Mouse (Mus musculus): Measurements from ENCODE around the gene Arfip2. TPM values are rescaled to one million over a fixed set of nuclear protein-coding genes. Genes with fewer than 3 reads are reported as not detected.

Gene Arfip2
- total RNA-seq, 2 experiments from 2014 or later: 98.9 to 105 TPM

DNA sequence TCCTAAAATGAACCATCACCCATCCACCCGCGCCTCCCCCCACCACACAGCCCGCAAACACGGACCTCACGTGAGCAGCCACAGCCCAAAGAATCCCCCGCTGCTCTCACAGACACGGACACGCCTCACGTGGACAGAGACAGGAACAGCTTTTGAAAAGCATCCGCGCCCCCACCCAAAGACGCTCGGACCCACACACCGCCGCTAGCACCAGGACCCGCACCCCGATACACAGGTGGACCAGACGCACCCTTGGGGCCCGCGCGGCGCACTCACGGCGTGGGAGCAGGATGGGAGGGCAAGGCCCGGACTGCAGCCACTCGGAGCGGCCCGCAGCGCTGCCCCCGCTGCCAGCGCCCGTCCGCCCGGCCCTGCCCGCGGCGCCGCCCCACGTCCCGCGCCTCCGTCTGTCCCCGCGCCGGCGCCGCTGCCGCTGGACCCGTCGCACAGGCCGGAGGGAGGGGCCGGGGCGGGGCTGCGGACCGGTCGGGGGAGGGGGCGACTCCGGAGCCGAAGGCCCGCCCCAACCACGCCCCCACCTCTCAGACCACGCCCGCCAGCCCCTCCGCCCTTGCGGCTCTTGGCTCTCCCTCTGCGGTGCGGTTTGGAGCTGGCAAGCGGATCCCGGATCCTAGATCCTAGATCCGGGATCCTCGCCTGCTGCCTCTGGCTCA lies 7.0 kb downstream of the Arfip2 start, which contains the start of gene Trim3:
Gene Trim3 (minus strand): TSS at position 445 of the 674 bp plus-strand sequence.
- Histone ChIP-seq H3K27ac (peak within 1 kb of the TSS; percentile 97), H3K4me3 (peak within 1 kb of the TSS; percentile 89)
- peak; percentile 91 for DNase-seq (ENCODE audit: low spot score in 2 of 2)
- TF ChIP-seq CTCF (conservative IDR thresholded peaks at IDR 0.05): no peak

DNA sequence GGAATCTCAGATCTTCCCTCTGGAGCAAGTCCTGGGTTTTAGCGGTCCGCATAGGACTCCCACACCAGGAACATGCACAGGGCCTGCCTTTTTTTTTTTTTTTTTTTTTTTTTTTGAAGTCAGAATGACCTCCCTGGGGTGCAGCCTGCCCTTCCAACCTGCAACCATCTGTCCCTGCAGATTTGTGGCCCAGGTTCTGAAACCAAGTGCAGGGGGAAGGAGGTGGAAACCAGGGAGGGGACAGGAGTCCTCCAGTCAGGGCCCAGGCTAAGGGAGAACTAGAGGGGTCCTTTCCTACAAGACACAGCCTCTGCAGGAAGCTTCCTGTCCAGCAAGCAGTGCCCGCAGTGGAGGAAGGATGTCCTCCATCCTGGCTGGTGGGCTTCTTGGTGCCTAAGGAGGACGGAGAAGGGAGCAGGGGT lies 7.7 kb downstream of the Arfip2 start:
- DNase-seq (ENCODE audit: low spot score in 2 of 2): no peak
- peak overlapping the region; percentile 97 for H3K27ac ChIP-seq
- peak overlapping the region; percentile 89 for H3K4me3 ChIP-seq
- no peak for TF ChIP-seq CTCF (conservative IDR thresholded peaks at IDR 0.05)

- Histone ChIP-seq H3K27ac (peak overlapping the region; percentile 75), H3K4me3 (peak overlapping the region; percentile 1; the same call in 1 of the 2 replicates)
- peak; percentile 34 to 60 for DNase-seq (ENCODE audit: low spot score in 2 of 2)
- no peak for TF ChIP-seq CTCF (conservative IDR thresholded peaks at IDR 0.05)
Measured at GRCm38 (mm10) chr7:105628633-105629032, 11.6 kb downstream of the Arfip2 start.

DNA sequence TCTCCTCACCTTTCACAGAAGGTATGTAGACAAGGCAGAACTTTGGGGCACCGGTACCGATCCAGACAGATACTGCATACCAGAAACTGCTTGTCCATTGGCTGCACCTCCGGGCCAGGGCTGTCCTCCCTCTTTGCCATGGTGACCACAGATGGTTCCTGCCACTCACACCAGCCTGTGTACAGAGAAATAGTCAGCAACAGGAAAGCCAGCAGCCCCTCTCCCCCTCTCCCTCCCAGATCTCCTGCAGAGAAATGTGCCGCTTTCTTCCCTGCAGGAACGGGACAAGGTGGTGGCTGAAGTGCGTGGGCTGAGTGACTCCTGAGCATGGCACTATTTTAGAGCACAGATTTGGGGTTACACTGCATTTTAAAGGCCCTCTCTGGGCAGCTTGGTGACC lies 14.8 kb downstream of the Arfip2 start:
- DNase-seq (ENCODE audit: low spot score in 2 of 2): no peak
- TF ChIP-seq CTCF (conservative IDR thresholded peaks at IDR 0.05): no peak
- no peak overlapping the region for H3K27ac ChIP-seq
- no peak overlapping the region for H3K4me3 ChIP-seq

DNA sequence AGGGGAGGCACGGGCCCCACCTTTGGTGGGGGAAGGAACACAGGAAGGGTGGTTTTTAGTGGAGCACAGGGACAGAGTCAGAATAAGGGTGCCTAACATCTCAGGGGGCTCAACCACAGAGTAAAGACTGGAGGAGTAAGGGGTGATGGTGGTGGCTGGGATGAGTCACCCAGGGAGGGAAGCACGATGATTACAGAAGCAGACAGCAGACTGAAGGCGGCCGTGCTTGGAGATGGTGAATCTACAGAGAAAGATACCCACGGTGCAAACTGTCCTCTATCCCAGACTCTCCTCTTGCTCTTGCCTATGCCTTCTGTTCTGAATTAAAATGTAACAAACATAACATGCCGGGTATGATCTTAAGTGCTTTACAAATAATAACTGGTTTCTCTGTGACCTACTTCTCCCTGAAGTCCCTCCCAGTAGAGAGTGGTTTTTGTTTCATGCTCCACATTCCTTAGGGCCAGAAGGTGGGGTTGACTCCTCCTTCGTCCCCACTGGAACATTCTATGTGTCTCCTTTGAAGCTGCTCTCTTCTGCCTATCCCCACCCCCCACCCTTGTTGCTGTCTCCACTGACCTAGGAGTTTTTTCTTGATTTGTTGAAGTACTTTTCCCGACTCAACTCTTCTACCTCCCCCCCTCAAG lies 18.4 kb downstream of the Arfip2 start:
- Histone ChIP-seq H3K27ac (peak overlapping the region; percentile 32; the same call in 1 of the 2 replicates), H3K4me3 (no peak overlapping the region)
- no peak for DNase-seq (ENCODE audit: low spot score in 2 of 2)
- no peak for TF ChIP-seq CTCF (conservative IDR thresholded peaks at IDR 0.05)

DNA sequence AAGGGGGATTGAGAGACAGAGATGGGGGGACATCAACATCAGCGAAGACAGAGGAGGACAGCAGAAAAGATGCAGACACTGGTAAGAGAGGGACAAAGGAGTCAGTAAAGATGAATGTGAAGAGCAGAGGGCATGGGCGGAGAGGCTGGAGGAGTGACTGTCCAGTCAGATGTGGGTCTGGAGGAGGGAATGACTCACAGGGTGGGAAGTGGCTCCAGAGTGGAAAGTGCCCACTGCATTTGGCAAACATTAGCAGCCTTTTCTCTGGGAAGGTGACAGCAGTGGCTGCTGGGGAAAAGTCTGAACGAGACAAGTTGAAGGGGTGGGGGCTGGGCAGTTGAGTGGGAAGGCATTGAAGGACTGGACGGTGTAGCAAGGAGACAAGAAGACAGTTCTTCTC lies 19.2 kb downstream of the Arfip2 start:
- DNase-seq (ENCODE audit: low spot score in 2 of 2): no peak
- H3K27ac ChIP-seq: no peak overlapping the region
- TF ChIP-seq CTCF (conservative IDR thresholded peaks at IDR 0.05): no peak

DNA sequence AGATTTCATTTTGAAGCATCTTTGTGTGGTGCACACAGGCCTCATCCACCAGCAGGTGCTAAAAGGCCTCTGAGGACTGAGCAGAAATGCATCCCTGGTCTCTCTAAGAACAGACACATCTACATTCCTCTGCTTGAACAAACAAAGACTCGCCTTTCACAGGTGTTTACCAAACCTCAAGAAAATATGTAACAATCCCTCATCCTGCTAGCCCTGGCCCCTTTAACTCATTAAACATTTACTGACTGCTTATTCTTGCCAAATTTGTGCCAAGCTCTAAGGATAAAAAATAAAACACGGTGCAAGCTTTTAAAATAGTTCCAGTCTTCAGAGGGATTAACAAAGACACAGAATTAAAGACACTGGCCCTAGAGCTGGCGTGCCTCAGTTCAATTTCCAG lies 20.5 kb downstream of the Arfip2 start:
- Histone ChIP-seq H3K4me3 (no peak overlapping the region), H3K27ac (no peak overlapping the region)
- no peak for DNase-seq (ENCODE audit: low spot score in 2 of 2)
- no peak for TF ChIP-seq CTCF (conservative IDR thresholded peaks at IDR 0.05)

More for the DNA sequence above, 19.2 kb downstream of the Arfip2 start:
- no peak overlapping the region for H3K4me3 ChIP-seq

- no peak for TF ChIP-seq CTCF (conservative IDR thresholded peaks at IDR 0.05)
- H3K4me3 ChIP-seq: no peak overlapping the region
- H3K27ac ChIP-seq: no peak overlapping the region
- no peak for DNase-seq (ENCODE audit: low spot score in 2 of 2)
Measured at GRCm38 (mm10) chr7:105617810-105618209, 22.4 kb downstream of the Arfip2 start.

GRCm38 (mm10) chr7:105616561-105616960 lies 23.7 kb downstream of the Arfip2 start:
- DNase-seq (ENCODE audit: low spot score in 2 of 2): no peak
- TF ChIP-seq CTCF (conservative IDR thresholded peaks at IDR 0.05): no peak
- Histone ChIP-seq H3K27ac (no peak overlapping the region), H3K4me3 (no peak overlapping the region)

DNA sequence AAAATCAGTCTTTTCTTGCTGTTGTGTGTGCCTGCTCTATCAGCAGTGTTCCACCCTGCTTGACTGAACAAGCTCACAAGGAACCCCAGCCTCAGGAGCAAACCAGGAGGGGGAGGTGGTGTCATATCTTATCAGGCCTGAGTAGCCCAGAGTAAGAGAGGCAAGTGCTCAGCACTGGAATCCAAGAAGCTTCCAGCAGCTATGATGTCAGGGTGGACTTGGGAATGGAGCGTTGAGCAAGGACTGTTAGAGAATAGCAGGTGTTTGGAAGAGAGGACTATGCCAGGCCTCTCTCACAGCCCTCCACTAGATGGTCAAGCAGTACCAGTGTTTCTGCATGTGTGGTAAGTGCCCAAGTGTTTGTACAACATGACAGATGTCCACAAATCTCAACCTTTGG lies 24.5 kb downstream of the Arfip2 start:
- no peak for TF ChIP-seq CTCF (conservative IDR thresholded peaks at IDR 0.05)
- Histone ChIP-seq H3K4me3 (no peak overlapping the region), H3K27ac (no peak overlapping the region)
- no peak for DNase-seq (ENCODE audit: low spot score in 2 of 2)

DNA sequence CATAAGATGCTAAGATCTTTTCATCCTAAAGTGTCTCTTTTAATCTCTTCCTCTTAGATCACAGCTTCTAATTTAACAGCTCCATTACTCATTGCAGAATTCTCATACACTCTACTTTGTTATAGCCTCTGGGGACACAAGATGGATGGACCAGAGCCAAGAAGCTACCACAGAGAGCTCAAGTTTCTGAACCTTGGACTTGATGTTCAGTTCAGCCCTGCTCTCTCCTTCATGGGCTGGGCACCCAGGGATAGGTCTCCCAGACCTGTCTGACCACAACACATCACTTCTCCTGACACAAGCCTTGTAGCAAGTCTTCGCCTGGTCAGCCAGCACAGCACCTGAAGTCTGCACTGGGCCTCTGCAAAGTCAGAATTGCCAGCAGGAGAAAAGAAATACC lies 25.8 kb downstream of the Arfip2 start:
- Histone ChIP-seq H3K4me3 (no peak overlapping the region), H3K27ac (peak overlapping the region; percentile 48)
- no peak for DNase-seq (ENCODE audit: low spot score in 2 of 2)
- no peak for TF ChIP-seq CTCF (conservative IDR thresholded peaks at IDR 0.05)

DNA sequence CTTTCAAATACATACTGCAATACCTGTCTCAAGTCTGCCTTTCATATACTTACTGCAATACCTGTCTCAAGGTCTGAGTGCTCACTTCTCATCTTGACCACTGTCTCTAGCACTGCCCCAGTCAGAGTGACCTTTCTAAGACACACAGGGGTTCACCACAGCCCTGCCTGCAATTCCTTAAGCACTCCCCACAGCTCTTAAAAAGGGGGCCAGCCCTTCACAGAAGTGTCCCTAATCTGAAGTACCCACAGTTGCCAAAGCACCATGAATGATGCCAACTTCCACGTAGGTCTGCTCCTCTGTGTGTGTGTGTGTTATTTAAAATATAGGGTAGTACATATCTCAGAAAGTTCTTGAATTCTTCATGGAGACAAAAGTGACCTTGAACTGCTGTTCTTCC lies 28.4 kb downstream of the Arfip2 start:
- DNase-seq (ENCODE audit: low spot score in 2 of 2): no peak
- TF ChIP-seq CTCF (conservative IDR thresholded peaks at IDR 0.05): no peak
- no peak overlapping the region for H3K27ac ChIP-seq
- H3K4me3 ChIP-seq: no peak overlapping the region

GRCm38 (mm10) chr7:105608467-105608866 lies 31.7 kb downstream of the Arfip2 start:
- DNase-seq (ENCODE audit: low spot score in 2 of 2): no peak
- no peak for TF ChIP-seq CTCF (conservative IDR thresholded peaks at IDR 0.05)
- Histone ChIP-seq H3K4me3 (no peak overlapping the region), H3K27ac (no peak overlapping the region)

Measured in layer of hippocampus, adult 2 months (tissue).